Mouse (Mus musculus) ES-E14 (cell line): ENCODE data around the gene Hoxb5.

Source experiments
- CHD2 ChIP-seq: IDR thresholded peaks from 2 replicates; pipeline ENCODE4 v1.6.1; 2014; ENCODE audit warnings: mild to moderate bottlenecking, low read depth, low read length, inconsistent platforms
- HCFC1 ChIP-seq: IDR thresholded peaks from 2 replicates; pipeline ENCODE4 v1.6.1; 2012; ENCODE audit warnings: low read length, inconsistent platforms, borderline replicate concordance; ENCODE audit not compliant: insufficient read depth
- MAFK ChIP-seq: IDR thresholded peaks from 2 replicates; pipeline ENCODE4 v1.6.1; 2014; ENCODE audit warnings: mild to moderate bottlenecking, low read depth, low read length, inconsistent platforms; ENCODE audit not compliant: insufficient read depth
- ZC3H11A ChIP-seq: IDR thresholded peaks from 2 replicates; pipeline ENCODE4 v1.6.1; 2012; ENCODE audit warnings: low read depth, mild to moderate bottlenecking, inconsistent platforms, low read length, borderline replicate concordance
- ZNF384 ChIP-seq: IDR thresholded peaks from 2 replicates; pipeline ENCODE4 v1.6.1; 2012; ENCODE audit warnings: low read depth, low read length, inconsistent platforms

GRCm38 (mm10) chr11:96354801-96355311 lies 51.7 kb downstream of the Hoxb5 start:
- TF ChIP-seq HCFC1 (no peak), CHD2 (no peak), ZC3H11A (no peak), MAFK (no peak), ZNF384 (no peak)
